Mouse (Mus musculus) kidney, postnatal 0 days (tissue): ENCODE measurements around the gene Ptpn11. TPM values are rescaled to one million over a fixed set of nuclear protein-coding genes. Genes with fewer than 3 reads are reported as not detected.

Experiments used
- ATAC-seq: fragments of 200-750 bp; cut with Nextera tagmentation; replicated peaks from 2 replicates; pipeline ENCODE4 v1.8.0; 2017; ENCODE audit warnings: low read depth, moderate number of reproducible peaks, moderate TSS enrichment, moderate library complexity; ENCODE audit not compliant: low FRiP score
- DNase-seq: peaks from one replicate; pipeline ENCODE4 v3.0.0-alpha.2; 2016; ENCODE audit warnings: low spot score
- H3K27ac ChIP-seq: fragments of 300-500 bp; sonication (generic); 2 replicates; pipeline ENCODE4 v1.5.1; 2014; ENCODE audit warnings: mild to moderate bottlenecking
- H3K27me3 ChIP-seq: fragments of 300-500 bp; sonication (generic); 2 replicates; pipeline ENCODE4 v1.6.1; 2014; ENCODE audit warnings: low read length, mixed read lengths; ENCODE audit not compliant: insufficient read depth
- H3K36me3 ChIP-seq: fragments of 300-500 bp; sonication (generic); 2 replicates; pipeline ENCODE4 v1.6.1; 2014; ENCODE audit warnings: low read length, mixed read lengths; ENCODE audit not compliant: insufficient read depth
- H3K4me1 ChIP-seq: fragments of 300-500 bp; sonication (generic); replicated peaks from 2 replicates; pipeline ENCODE4 v1.6.1; 2014; ENCODE audit warnings: antibody characterized with exemption, low read length, mixed read lengths; ENCODE audit not compliant: insufficient read depth
- H3K4me2 ChIP-seq: fragments of 300-500 bp; sonication (generic); 2 replicates; pipeline ENCODE4 v1.6.1; 2014; ENCODE audit warnings: mild to moderate bottlenecking, low read length, moderate library complexity, mixed read lengths
- H3K4me3 ChIP-seq: fragments of 300-500 bp; sonication (generic); replicated peaks from 2 replicates; pipeline ENCODE4 v1.5.1; 2014; ENCODE audit warnings: low read depth, low read length
- H3K9ac ChIP-seq: fragments of 300-500 bp; sonication (generic); 2 replicates; pipeline ENCODE4 v1.6.1; 2014; ENCODE audit warnings: low read depth, low read length
- H3K9me3 ChIP-seq: fragments of 300-500 bp; sonication (generic); replicated peaks from 2 replicates; pipeline ENCODE4 v1.6.1; 2016; ENCODE audit warnings: low read length, inconsistent platforms, mixed read lengths
- CTCF ChIP-seq: IDR thresholded peaks from 2 replicates; pipeline ENCODE4 v1.5.1; 2016; ENCODE audit warnings: antibody characterized with exemption, low read depth, mild to moderate bottlenecking, moderate library complexity
- WGBS: fragments of 180-500 bp; shearing (Covaris S2); extraction: QIAGEN DNeasy Blood & Tissue Kit; methylation state at CpG from one replicate; pipeline ENCODE4 v1.1.7; 2014; 5-methylcytosine and 5-hydroxymethylcytosine counted together
- polyA plus RNA-seq: library from polyadenylated mRNA; unstranded; fragments of >200 nt; fragmentation: Nextera tagmentation; extraction: Ambion mirVana; gene quantifications from 2 replicates; pipeline ENCODE4 v1.2.1, GENCODE M21; 2015

The Ptpn11 gene
- polyA plus RNA-seq, 1 experiment from 2014 or later, result 20.0 TPM

GRCm38 (mm10) chr5:121157017-121157416, 34.2 kb downstream of the Ptpn11 start:
- H3K9ac ChIP-seq, result no peak overlapping the region
- H3K27ac ChIP-seq, result no peak overlapping the region
- H3K36me3 ChIP-seq, result peaks cover 29% of the 10 kb centered on the region
- DNase-seq (no peak), ATAC-seq (no peak)
- no peaks in the 10 kb centered on the region for H3K9me3 ChIP-seq
- 65% methylated on average over 2 of the region's 2 CpGs for WGBS
- no peak overlapping the region for H3K4me2 ChIP-seq
- H3K4me3 ChIP-seq, result no peak overlapping the region
- TF ChIP-seq CTCF, result no peak
- H3K27me3 ChIP-seq, result no peaks in the 10 kb centered on the region
- no peaks in the 10 kb centered on the region for H3K4me1 ChIP-seq

- H3K27ac ChIP-seq, result no peak overlapping the region
- H3K36me3 ChIP-seq, result peaks cover 28% of the 10 kb centered on the region; the same call in 1 of the 2 replicates
Measured at GRCm38 (mm10) chr5:121156121-121156520, 35.1 kb downstream of the Ptpn11 start.

GRCm38 (mm10) chr5:121150684-121151083, 40.5 kb downstream of the Ptpn11 start:
- H3K4me3 ChIP-seq, result no peak overlapping the region
- H3K36me3 ChIP-seq, result peaks cover 42% of the 10 kb centered on the region

More at GRCm38 (mm10) chr5:121156121-121156520, 35.1 kb downstream of the Ptpn11 start:
- no peaks in the 10 kb centered on the region for H3K4me1 ChIP-seq
- no peak overlapping the region for H3K4me3 ChIP-seq
- ATAC-seq (no peak), DNase-seq (no peak)
- H3K27me3 ChIP-seq, result no peaks in the 10 kb centered on the region
- TF ChIP-seq CTCF, result no peak
- H3K9me3 ChIP-seq, result no peaks in the 10 kb centered on the region
- WGBS, result 91% methylated on average over 4 of the region's 4 CpGs
- no peak overlapping the region for H3K9ac ChIP-seq
- no peak overlapping the region for H3K4me2 ChIP-seq

GRCm38 (mm10) chr5:121149246-121149645, 42.0 kb downstream of the Ptpn11 start:
- H3K4me1 ChIP-seq, result 0 out of 2 replicates have a peak, but pooled peaks cover 11% of the 10 kb centered on the region
- WGBS, result 50% methylated on average over 1 of the region's 1 CpGs
- no peaks in the 10 kb centered on the region for H3K27me3 ChIP-seq
- no peaks in the 10 kb centered on the region for H3K9me3 ChIP-seq
- H3K4me3 ChIP-seq, result no peak overlapping the region
- no peak overlapping the region for H3K9ac ChIP-seq
- peaks cover 39% of the 10 kb centered on the region for H3K36me3 ChIP-seq
- DNase-seq (no peak), ATAC-seq (peak; percentile 52)
- H3K4me2 ChIP-seq, result no peak overlapping the region
- no peak overlapping the region for H3K27ac ChIP-seq
- TF ChIP-seq CTCF, result no peak

More at GRCm38 (mm10) chr5:121150684-121151083, 40.5 kb downstream of the Ptpn11 start:
- no peaks in the 10 kb centered on the region for H3K27me3 ChIP-seq
- H3K4me1 ChIP-seq, result 0 out of 2 replicates have a peak, but pooled peaks cover 10% of the 10 kb centered on the region
- H3K9ac ChIP-seq, result no peak overlapping the region
- DNase-seq (no peak), ATAC-seq (no peak)
- 80% methylated on average over 4 of the region's 4 CpGs for WGBS
- no peak overlapping the region for H3K27ac ChIP-seq
- no peak for TF ChIP-seq CTCF
- H3K9me3 ChIP-seq, result no peaks in the 10 kb centered on the region
- H3K4me2 ChIP-seq, result no peak overlapping the region

GRCm38 (mm10) chr5:121146275-121146674, 44.9 kb downstream of the Ptpn11 start:
- Histone ChIP-seq H3K4me3 (no peak overlapping the region), H3K27me3 (no peaks in the 10 kb centered on the region), H3K4me2 (no peak overlapping the region), H3K9me3 (no peaks in the 10 kb centered on the region), H3K9ac (no peak overlapping the region), H3K27ac (no peak overlapping the region), H3K4me1 (0 out of 2 replicates have a peak, but pooled peaks cover 11% of the 10 kb centered on the region), H3K36me3 (peaks cover 53% of the 10 kb centered on the region)
- TF ChIP-seq CTCF, result no peak
- ATAC-seq, result peak; percentile 64
- 50% methylated on average over 5 of the region's 5 CpGs for WGBS
- DNase-seq, result peak; percentile 24

GRCm38 (mm10) chr5:121145609-121146008, 45.6 kb downstream of the Ptpn11 start:
- TF ChIP-seq CTCF, result no peak
- 66% methylated on average over 5 of the region's 5 CpGs for WGBS
- Histone ChIP-seq H3K4me2 (no peak overlapping the region), H3K9me3 (no peaks in the 10 kb centered on the region), H3K4me1 (0 out of 2 replicates have a peak, but pooled peaks cover 11% of the 10 kb centered on the region), H3K9ac (no peak overlapping the region), H3K36me3 (peaks cover 55% of the 10 kb centered on the region), H3K27ac (no peak overlapping the region), H3K4me3 (no peak overlapping the region), H3K27me3 (no peaks in the 10 kb centered on the region)
- ATAC-seq, result no peak
- DNase-seq, result peak; percentile 40
